9 mouse cellular contexts compared by ENCODE assay signal in genomic region chr13:49308861-49309403, GRCm38 (mm10). TPM values are rescaled to one million over a fixed set of nuclear protein-coding genes. Genes with fewer than 3 reads are reported as not detected.
A peak's percentile ranks its signal among the peaks of the same experiment; 100 is the strongest.
DNase-seq lines count a peak whose midpoint lies in the region; ATAC-seq and TF ChIP-seq lines count a peak whose summit lies in the region.
"Had no signal": no experiment of that assay in that cellular context is flagged by ENCODE, and none has a peak within 500 bp of the region (broad histone marks: within the 10 kb centered on the region; RNA-seq: fewer than 3 reads in every experiment).

No protein-coding gene starts in this region.

- no peak for TF ChIP-seq CTCF in MEL (IDR thresholded peaks at IDR 0.05 in 2 of 3, conservative IDR thresholded peaks at IDR 0.05 in 1 of 3; ENCODE audit: control insufficient read depth in 1 of 3, insufficient read depth in 1 of 3, low read depth in 2 of 3, low read length in 3 of 3, poor library complexity in 1 of 3, severe bottlenecking in 1 of 3)

- H3K79me2 ChIP-seq in MEL (ENCODE audit: control insufficient read depth, insufficient read depth, low read length, poor library complexity): no peaks in the 10 kb centered on the region

- TF ChIP-seq POLR2A in MEL (IDR thresholded peaks at IDR 0.05; ENCODE audit: control insufficient read depth in 1 of 2, insufficient read depth in 1 of 2, low read depth in 1 of 2, low read length in 2 of 2, poor library complexity in 1 of 2): peak; percentile 28 to 73; a peak in 2 of 4 replicates

- ATAC-seq in monocyte, adult 5-6 weeks (replicated peaks; ENCODE audit: insufficient number of reproducible peaks, low FRiP score, low TSS enrichment, poor library complexity, severe bottlenecking): peak; percentile 83
- no peak for ATAC-seq in forebrain, embryonic 14.5 days

- peak; percentile 93 for DNase-seq in A20 (ENCODE audit: low read depth, low spot score)
- DNase-seq in MEL (ENCODE audit: low read depth, low spot score): peak; percentile 93
- DNase-seq in liver: peak; percentile 37
- no peak for DNase-seq in forebrain, embryonic 14.5 days (ENCODE audit: low spot score)
- DNase-seq in MN1 (ENCODE audit: low spot score): no peak
- no peak for DNase-seq in kidney, postnatal 25 days
- DNase-seq in right cerebral cortex, postnatal 10 days (ENCODE audit: low spot score in 2 of 2): no peak
- DNase-seq: gastrocnemius, postnatal 36 days had no signal

- 90% methylated on average over 16 of the region's 16 CpGs for WGBS in forebrain, embryonic 14.5 days

- H3K36me3 ChIP-seq in MEL (ENCODE audit: control insufficient read depth in 1 of 2, insufficient read depth in 2 of 2, low read length in 2 of 2): peaks cover 0 to 8% of the 10 kb centered on the region in 2 experiments; a peak in 1 of 4 replicates
- H3K36me3 ChIP-seq in forebrain, embryonic 14.5 days (ENCODE audit: control insufficient read depth, insufficient read depth, low read length): no peaks in the 10 kb centered on the region

- H3K27me3 ChIP-seq in MEL (ENCODE audit: control insufficient read depth in 1 of 2, insufficient read depth in 2 of 2, low read length in 2 of 2): no peaks in the 10 kb centered on the region
- H3K27me3 ChIP-seq in forebrain, embryonic 14.5 days (replicated peaks; ENCODE audit: control insufficient read depth, insufficient read depth, low read length): no peaks in the 10 kb centered on the region

- H3K9ac ChIP-seq in MEL (ENCODE audit: control insufficient read depth, low read depth, low read length, poor library complexity, severe bottlenecking): peak overlapping the region; percentile 66
- no peak overlapping the region for H3K9ac ChIP-seq in forebrain, embryonic 14.5 days (ENCODE audit: low read length)

- H3K4me1 ChIP-seq in MEL (ENCODE audit: control insufficient read depth in 1 of 2, insufficient read depth in 2 of 2, low read length in 2 of 2): peaks cover 2 to 18% of the 10 kb centered on the region in 2 experiments; a peak in 3 of 4 replicates
- no peaks in the 10 kb centered on the region for H3K4me1 ChIP-seq in forebrain, embryonic 14.5 days (ENCODE audit: control insufficient read depth, insufficient read depth, low read length)

- TF ChIP-seq RAD21 in MEL (IDR thresholded peaks at IDR 0.05; ENCODE audit: low read depth, low read length): no peak

- peak overlapping the region; percentile 63 to 92 for H3K4me3 ChIP-seq in MEL (ENCODE audit: control insufficient read depth in 1 of 2, insufficient read depth in 1 of 2, low read depth in 2 of 2, low read length in 2 of 2)
- no peak overlapping the region for H3K4me3 ChIP-seq in forebrain, embryonic 14.5 days (ENCODE audit: low read depth, low read length)

- H3K9me3 ChIP-seq in MEL (replicated peaks; ENCODE audit: insufficient read depth, low read length): no peaks in the 10 kb centered on the region
- no peaks in the 10 kb centered on the region for H3K9me3 ChIP-seq in forebrain, embryonic 14.5 days (replicated peaks; ENCODE audit: control insufficient read depth, low read length)

- no peak overlapping the region for H3K4me2 ChIP-seq in forebrain, embryonic 14.5 days (ENCODE audit: low read length)

- no peak; a peak in 1 of 4 replicates for TF ChIP-seq EP300 in MEL (IDR thresholded peaks at IDR 0.05; ENCODE audit: low read depth in 1 of 2, low read length in 2 of 2)

- peak overlapping the region; percentile 86 for H3K27ac ChIP-seq in MEL (ENCODE audit: control insufficient read depth, low read depth, low read length)
- no peak overlapping the region for H3K27ac ChIP-seq in forebrain, embryonic 14.5 days (ENCODE audit: low read depth, low read length)

TF ChIP-seq in MEL, 35 proteins besides CTCF, POLR2A, EP300 and RAD21:
- TF ChIP-seq ELF1 (IDR thresholded peaks at IDR 0.05; ENCODE audit: low read depth, low read length) (peak; percentile 73), USF1 (IDR thresholded peaks at IDR 0.05; ENCODE audit: low read depth, low read length) (no peak), MEF2A (IDR thresholded peaks at IDR 0.05; ENCODE audit: extremely low read depth, insufficient replicate concordance, low read depth, low read length, poor library complexity, severe bottlenecking) (peak; percentile 55; the same call in 1 of the 2 replicates), CHD2 (IDR thresholded peaks at IDR 0.05; ENCODE audit: low read length) (no peak), SMC3 (IDR thresholded peaks at IDR 0.05; ENCODE audit: low read depth, low read length) (no peak), UBTF (IDR thresholded peaks at IDR 0.05; ENCODE audit: borderline replicate concordance, insufficient read depth, low read depth, low read length) (no peak), SIN3A (IDR thresholded peaks at IDR 0.05; ENCODE audit: low read length) (peak; percentile 93), ZC3H11A (IDR thresholded peaks at IDR 0.05; ENCODE audit: low read depth, low read length) (no peak), NELFE (IDR thresholded peaks at IDR 0.05; ENCODE audit: low read depth, low read length) (peak; percentile 64), GABPA (IDR thresholded peaks at IDR 0.05; ENCODE audit: low read depth, low read length) (no peak), GATA1 (IDR thresholded peaks at IDR 0.05; ENCODE audit: low read depth, low read length) (no peak), ZMIZ1 (IDR thresholded peaks at IDR 0.05; ENCODE audit: low read depth, low read length) (peak; percentile 80; the same call in 1 of the 2 replicates), MAX (IDR thresholded peaks at IDR 0.05; ENCODE audit: low read length) (no peak), ZNF384 (IDR thresholded peaks at IDR 0.05; ENCODE audit: low read depth, low read length) (no peak), ZKSCAN1 (IDR thresholded peaks at IDR 0.05; ENCODE audit: low read depth, low read length) (peak; percentile 48; the same call in 1 of the 2 replicates), MYC (IDR thresholded peaks at IDR 0.05; ENCODE audit: low read depth, low read length) (peak; percentile 69), TAL1 (IDR thresholded peaks at IDR 0.05; ENCODE audit: low read length) (no peak), TBP (IDR thresholded peaks at IDR 0.05; ENCODE audit: low read depth, low read length) (peak; percentile 77; the same call in 1 of the 2 replicates), NRF1 (IDR thresholded peaks at IDR 0.05; ENCODE audit: insufficient read depth, low read depth, low read length, poor library complexity, severe bottlenecking) (no peak), MAZ (IDR thresholded peaks at IDR 0.05; ENCODE audit: low read depth, low read length) (no peak), CHD1 (IDR thresholded peaks at IDR 0.05; ENCODE audit: low read depth, low read length) (no peak), JUND (IDR thresholded peaks at IDR 0.05; ENCODE audit: low read depth, low read length) (no peak), POLR2AphosphoS5 (IDR thresholded peaks at IDR 0.05; ENCODE audit: borderline replicate concordance, low read depth, low read length) (no peak), HCFC1 (IDR thresholded peaks at IDR 0.05; ENCODE audit: low read depth, low read length) (peak; percentile 69), MAFK (IDR thresholded peaks at IDR 0.05; ENCODE audit: borderline replicate concordance, low read depth, low read length) (no peak), TCF12 (IDR thresholded peaks at IDR 0.05; ENCODE audit: low read depth, low read length) (peak; percentile 25), BHLHE40 (IDR thresholded peaks at IDR 0.05; ENCODE audit: borderline replicate concordance, low read depth, low read length) (no peak), KAT2A (conservative IDR thresholded peaks at IDR 0.05; ENCODE audit: low read depth, low read length) (0 out of 2 replicates have a peak, but pooled peaks have one; percentile 22), MYB (IDR thresholded peaks at IDR 0.05; ENCODE audit: low read depth, low read length) (no peak), POLR2AphosphoS2 (IDR thresholded peaks at IDR 0.05; ENCODE audit: low read length) (no peak), E2F4 (IDR thresholded peaks at IDR 0.05; ENCODE audit: borderline replicate concordance, low read depth, low read length) (no peak), MXI1 (IDR thresholded peaks at IDR 0.05; ENCODE audit: low read depth, low read length) (peak; percentile 80), USF2 (IDR thresholded peaks at IDR 0.05; ENCODE audit: borderline replicate concordance in 1 of 2, insufficient read depth in 1 of 2, low read depth in 1 of 2, low read length in 2 of 2) (no peak), RCOR1 (IDR thresholded peaks at IDR 0.05; ENCODE audit: low read depth, low read length) (peak; percentile 46; the same call in 1 of the 2 replicates), ETS1 (IDR thresholded peaks at IDR 0.05; ENCODE audit: low read depth, low read length) (peak; percentile 91)
TF ChIP-seq in MEL: peak in this region for 14.

RNA-seq across cellular contexts. Expression of gene Fgd3, which starts 11.2 kb away (rescaled TPM):
- total RNA-seq in MEL (2012; rRNA removed): 5.0 and 6.7 TPM in 2 replicates
- 1 to 10 TPM in 1 of 2 experiments, not detected in 1; 6.9 TPM for polyA plus RNA-seq in MEL (2012; ENCODE audit: insufficient read depth in 1 of 2, insufficient read length in 2 of 2, low read depth in 1 of 2, low replicate concordance in 2 of 2, missing spikeins in 1 of 2)
- total RNA-seq in monocyte, adult 5-6 weeks (2017): 43.6 to 60.8 TPM (median 44.6 TPM) in 3 replicates
- 2.8 and 3.4 TPM in 2 replicates for polyA plus RNA-seq in forebrain, embryonic 14.5 days (2014; fragmentation: Nextera tagmentation; extraction: Ambion mirVana)

RNA-seq across cellular contexts. Expression of gene Bicd2, which starts 32.5 kb away (rescaled TPM):
- 18.0 and 21.8 TPM in 2 replicates for total RNA-seq in MEL (2012; rRNA removed)
- 10 to 100 TPM in 1 of 2 experiments, not detected in 1; 22.6 TPM for polyA plus RNA-seq in MEL (2012; ENCODE audit: insufficient read depth in 1 of 2, insufficient read length in 2 of 2, low read depth in 1 of 2, low replicate concordance in 2 of 2, missing spikeins in 1 of 2)
- 24.4 to 44.2 TPM (median 31.3 TPM) in 3 replicates for total RNA-seq in monocyte, adult 5-6 weeks (2017)
- 19.2 and 25.2 TPM in 2 replicates for polyA plus RNA-seq in forebrain, embryonic 14.5 days (2014; fragmentation: Nextera tagmentation; extraction: Ambion mirVana)

Comparison
In these comparisons a context has a peak if more than half of its experiments do, and no peak if none do; other contexts are left out.
1. DNase-seq: peak in A20 (single experiment), MEL (single experiment) and liver (single experiment); none in forebrain, embryonic 14.5 days (single experiment), MN1 (single experiment), kidney, postnatal 25 days (0 of 2) and right cerebral cortex, postnatal 10 days (0 of 2).